Mouse (Mus musculus) frontal cortex, postnatal 25 days (tissue): ENCODE measurements around the gene Cenpe.
"Not testable (repeated sequence)": the region's sequence is repeated elsewhere in the genome, so short reads cannot be mapped to it uniquely, and the experiment has no call there.

Source experiments
- DNase-seq, 2 experiments: peaks; one replicate each; pipeline ENCODE4 v3.0.0; 2022; ENCODE audit warnings: low spot score in 2 of 2

The Cenpe gene

GRCm38 (mm10) chr3:135211805-135212657 is at the start of gene Cenpe:
TSS of gene Cenpe (plus strand) at chr3:135212537.
- DNase-seq: peak; percentile 65 to 81

- DNase-seq: no peak
These were observed 40.4 kb upstream of the Cenpe start for GRCm38 (mm10) chr3:135171898-135172446.

GRCm38 (mm10) chr3:135191861-135192260 is 20.5 kb upstream of the Cenpe start:
- no peak for DNase-seq

GRCm38 (mm10) chr3:135198051-135198450 is 14.3 kb upstream of the Cenpe start:
- not testable (repeated sequence) for DNase-seq

- no peak for DNase-seq
These were observed 11.7 kb upstream of the Cenpe start for GRCm38 (mm10) chr3:135200409-135201303.

GRCm38 (mm10) chr3:135206621-135207020 is 5.7 kb upstream of the Cenpe start:
- DNase-seq: no peak

GRCm38 (mm10) chr3:135212658-135213350 is 467 bp downstream of the Cenpe start:
- DNase-seq: no peak

- DNase-seq: no peak
These were observed 19.7 kb downstream of the Cenpe start for GRCm38 (mm10) chr3:135232058-135232457.

- DNase-seq: no peak
These were observed 20.1 kb downstream of the Cenpe start for GRCm38 (mm10) chr3:135232462-135232861.

GRCm38 (mm10) chr3:135245733-135246132 is 33.4 kb downstream of the Cenpe start:
- DNase-seq: no peak

GRCm38 (mm10) chr3:135246828-135247227 is 34.5 kb downstream of the Cenpe start:
- no peak for DNase-seq

GRCm38 (mm10) chr3:135249104-135249503 is 36.8 kb downstream of the Cenpe start:
- DNase-seq: no peak

- DNase-seq: no peak
These were observed 39.5 kb downstream of the Cenpe start for GRCm38 (mm10) chr3:135251825-135252224.

GRCm38 (mm10) chr3:135254784-135255183 is 42.4 kb downstream of the Cenpe start:
- DNase-seq: no peak

- DNase-seq: no peak
These were observed 46.6 kb downstream of the Cenpe start for GRCm38 (mm10) chr3:135258919-135259318.

- DNase-seq: no peak
These were observed 47.9 kb downstream of the Cenpe start for GRCm38 (mm10) chr3:135260233-135260632.

GRCm38 (mm10) chr3:135268616-135269015 is 56.3 kb downstream of the Cenpe start:
- DNase-seq: no peak

GRCm38 (mm10) chr3:135269391-135269990 is 57.2 kb downstream of the Cenpe start:
- DNase-seq: no peak

GRCm38 (mm10) chr3:135272627-135273026 is 60.3 kb downstream of the Cenpe start:
- no peak for DNase-seq

GRCm38 (mm10) chr3:135273047-135273446 is 60.7 kb downstream of the Cenpe start:
- no peak for DNase-seq

- no peak for DNase-seq
These were observed 67.8 kb downstream of the Cenpe start for GRCm38 (mm10) chr3:135280160-135280559.
